Mouse (Mus musculus) urinary bladder, adult 18-20 months (tissue): Measurements from ENCODE around the gene Sh3bgr.
A peak's percentile ranks its signal among the peaks of the same experiment; 100 is the strongest.

ENCODE experiments used
- DNase-seq, 2 experiments: peaks; one replicate each; pipeline ENCODE4 v3.0.0; 2022; ENCODE audit warnings: low spot score in 2 of 2, mixed read lengths in 2 of 2

Gene Sh3bgr

DNA sequence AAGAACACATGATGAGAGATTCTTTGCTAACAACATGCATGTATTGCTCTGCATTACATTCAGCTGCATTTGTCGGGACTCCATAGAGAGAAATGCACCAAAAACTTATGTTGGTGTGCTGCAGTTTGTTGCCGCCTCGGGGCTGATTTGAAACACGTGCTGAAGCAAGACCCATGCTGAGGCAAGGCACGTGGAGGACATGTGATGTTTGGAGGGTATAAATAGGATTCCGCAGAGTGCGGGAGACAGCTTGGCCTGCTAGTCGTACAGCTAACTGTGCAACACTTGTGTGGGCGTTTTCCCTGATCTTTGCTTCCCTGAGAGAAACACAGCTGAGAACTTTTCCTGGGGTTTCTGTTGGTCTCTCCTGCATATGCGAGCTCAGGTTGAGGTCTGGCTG lies 9.5 kb downstream of the Sh3bgr start:
- DNase-seq: no peak

- DNase-seq: no peak
These were observed 10.6 kb downstream of the Sh3bgr start for GRCm38 (mm10) chr16:96210856-96211255.

- DNase-seq: no peak
These were observed 12.8 kb downstream of the Sh3bgr start for GRCm38 (mm10) chr16:96213027-96213426.

- DNase-seq: no peak
These were observed 21.2 kb downstream of the Sh3bgr start for GRCm38 (mm10) chr16:96221491-96221890.

GRCm38 (mm10) chr16:96221959-96222358 lies 21.7 kb downstream of the Sh3bgr start:
- no peak for DNase-seq

- DNase-seq: no peak
These were observed 22.2 kb downstream of the Sh3bgr start for GRCm38 (mm10) chr16:96222452-96222851.

DNA sequence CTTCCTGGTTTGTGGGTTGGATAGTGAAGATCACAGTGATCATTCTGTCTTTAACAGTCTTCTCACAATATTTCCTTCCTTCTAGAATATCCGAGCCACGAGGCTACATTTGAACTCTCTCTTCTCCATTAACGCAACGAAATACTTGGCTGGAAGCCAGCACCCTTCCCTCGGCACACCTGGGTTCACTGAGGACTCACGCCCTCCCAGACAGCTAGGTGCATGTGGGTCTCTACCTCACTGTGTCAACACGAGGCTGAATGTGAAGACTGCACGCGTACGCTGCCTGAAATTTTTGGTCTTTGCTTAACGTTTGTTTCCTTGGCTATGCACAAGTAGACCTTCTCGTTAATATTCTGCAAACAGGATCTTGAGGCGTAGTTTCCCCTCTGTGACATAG lies 28.2 kb downstream of the Sh3bgr start:
- DNase-seq: no peak

DNA sequence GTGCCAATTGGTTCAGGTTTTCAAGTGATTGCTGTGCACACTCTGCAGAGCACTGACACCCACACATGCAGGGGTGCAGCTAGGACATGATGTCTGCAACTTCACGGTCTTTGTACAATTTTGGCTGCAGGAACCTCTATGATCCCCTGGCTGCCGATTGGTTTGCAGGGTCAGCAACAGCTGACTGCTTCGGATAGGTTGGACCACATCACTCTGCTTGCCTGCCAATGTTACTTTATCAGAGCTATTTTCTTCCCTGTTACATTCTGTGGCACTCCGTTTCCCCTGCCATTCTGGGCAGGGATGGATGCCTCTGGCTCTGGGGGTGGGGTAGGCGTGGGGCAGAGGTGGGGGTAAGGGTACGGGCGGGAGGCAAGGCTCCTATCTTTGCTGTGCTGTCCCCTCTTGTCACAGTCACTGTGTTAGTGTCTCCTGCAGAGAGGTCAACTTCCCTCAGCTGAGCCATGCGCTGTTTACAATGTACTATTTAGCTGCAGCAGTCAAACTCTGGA lies 28.9 kb downstream of the Sh3bgr start:
- no peak for DNase-seq

GRCm38 (mm10) chr16:96230411-96230810 lies 30.2 kb downstream of the Sh3bgr start:
- DNase-seq: peak; percentile 28 to 57

DNA sequence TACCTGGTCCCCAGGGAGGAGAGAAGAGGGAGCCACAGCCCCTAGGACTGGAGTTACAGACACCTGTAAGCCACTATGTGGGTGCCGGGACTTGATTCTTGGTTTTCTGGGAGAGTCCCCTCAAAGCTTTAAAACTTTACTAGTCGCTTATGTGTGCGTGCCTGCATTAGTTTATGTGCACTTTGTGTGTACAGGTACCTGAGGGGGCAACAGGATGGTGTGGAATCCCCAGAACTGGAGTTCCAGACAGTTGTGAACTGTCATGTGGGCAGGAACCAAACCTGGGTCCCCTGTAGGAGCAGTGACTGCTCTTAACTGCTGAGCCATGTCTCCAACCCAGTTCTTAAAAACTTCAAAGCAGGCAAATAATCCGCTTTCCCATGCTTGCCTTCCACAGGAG lies 31.0 kb downstream of the Sh3bgr start:
- no peak for DNase-seq

GRCm38 (mm10) chr16:96231974-96232373 lies 31.7 kb downstream of the Sh3bgr start:
- no peak for DNase-seq

DNA sequence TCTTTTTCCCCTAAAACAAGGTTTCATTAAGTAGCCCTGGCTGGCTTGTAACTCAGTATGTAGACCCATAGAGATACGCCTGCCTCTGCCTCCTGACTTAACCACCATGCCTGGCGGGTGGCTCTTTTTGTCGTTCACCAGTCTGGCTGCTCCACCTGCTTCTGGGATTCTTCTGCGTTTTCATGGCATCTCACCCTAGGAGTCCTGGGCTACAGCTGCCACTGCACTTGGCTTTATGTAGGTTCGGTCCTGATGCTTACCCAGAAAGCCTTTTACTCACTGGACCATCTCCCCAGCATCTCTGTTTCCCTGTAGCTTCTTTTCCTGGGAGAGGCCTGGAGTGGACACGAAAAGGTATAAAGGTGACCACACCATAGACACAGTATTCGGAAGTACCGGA lies 33.7 kb downstream of the Sh3bgr start:
- DNase-seq: no peak

DNA sequence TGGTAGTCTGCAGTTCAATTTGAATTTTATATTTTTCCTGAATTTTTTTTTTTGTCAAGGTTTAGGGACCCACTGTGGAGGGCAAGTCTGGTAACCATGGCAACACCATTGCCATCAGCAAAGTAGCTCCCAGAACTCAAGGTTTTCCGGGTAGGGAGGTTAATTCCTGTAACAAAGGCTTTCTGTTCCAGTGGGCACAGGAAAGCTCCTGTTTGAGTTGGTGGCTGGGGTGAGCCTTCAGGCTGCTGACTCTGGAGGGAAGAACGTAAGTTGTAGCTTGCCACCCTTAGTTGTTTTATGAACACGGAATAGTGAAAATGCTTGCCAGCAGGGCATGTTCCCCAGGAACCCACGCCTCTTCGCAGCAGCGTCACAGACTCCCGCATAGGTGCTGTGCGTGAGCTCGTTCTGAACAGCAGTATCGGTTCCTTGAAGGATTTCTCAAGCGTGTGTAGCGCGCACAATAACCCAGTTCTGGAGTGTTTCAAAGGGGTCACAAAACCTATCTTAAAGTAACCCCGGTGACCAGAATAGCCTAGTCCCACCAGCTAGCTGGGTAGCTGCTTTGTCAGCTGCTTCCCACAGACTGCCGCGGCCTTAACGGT lies 35.2 kb downstream of the Sh3bgr start, which contains the start of gene B3galt5:
TSS of gene B3galt5 (plus strand) at position 436 of the 605 bp plus-strand sequence.
- DNase-seq: no peak

DNA sequence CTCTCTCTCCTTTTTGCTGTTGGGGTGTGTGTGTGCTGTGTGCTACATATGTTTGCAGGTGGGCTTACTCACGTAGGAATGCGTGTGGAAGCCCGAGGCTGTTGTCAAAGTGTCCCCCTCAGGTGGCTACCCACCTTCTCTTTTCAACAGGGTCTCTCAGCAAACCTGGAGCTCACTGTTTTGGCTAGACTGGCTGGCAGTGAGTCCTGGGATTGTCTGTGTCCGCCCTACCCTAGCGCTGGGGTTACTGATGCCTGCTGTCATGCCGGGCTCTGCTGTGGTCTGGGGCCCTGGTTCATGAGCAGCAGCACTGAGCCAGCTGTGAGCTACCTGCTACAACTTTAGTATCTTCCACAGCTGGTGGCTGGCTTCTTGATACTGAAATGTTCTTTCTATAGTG lies 44.2 kb downstream of the Sh3bgr start:
- no peak for DNase-seq

DNA sequence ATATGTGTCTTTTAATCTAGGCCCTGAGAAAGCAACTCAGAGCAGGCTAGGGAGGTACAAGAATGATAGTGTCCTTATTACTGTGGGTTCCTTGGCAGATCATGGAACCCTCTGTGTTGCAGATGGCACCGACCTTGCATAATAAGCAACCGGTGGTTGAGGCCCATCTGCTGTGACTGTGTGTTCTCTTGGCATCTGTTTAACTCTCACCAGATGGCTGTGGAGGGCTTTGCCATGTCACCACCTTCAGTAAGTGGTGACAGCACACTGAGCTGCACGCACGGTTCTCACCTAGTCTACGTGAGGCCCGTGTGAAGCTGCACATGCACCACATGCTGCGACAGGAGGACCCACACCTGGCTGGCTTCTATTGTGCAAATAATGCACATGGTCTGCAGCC lies 49.4 kb downstream of the Sh3bgr start:
- no peak for DNase-seq

DNA sequence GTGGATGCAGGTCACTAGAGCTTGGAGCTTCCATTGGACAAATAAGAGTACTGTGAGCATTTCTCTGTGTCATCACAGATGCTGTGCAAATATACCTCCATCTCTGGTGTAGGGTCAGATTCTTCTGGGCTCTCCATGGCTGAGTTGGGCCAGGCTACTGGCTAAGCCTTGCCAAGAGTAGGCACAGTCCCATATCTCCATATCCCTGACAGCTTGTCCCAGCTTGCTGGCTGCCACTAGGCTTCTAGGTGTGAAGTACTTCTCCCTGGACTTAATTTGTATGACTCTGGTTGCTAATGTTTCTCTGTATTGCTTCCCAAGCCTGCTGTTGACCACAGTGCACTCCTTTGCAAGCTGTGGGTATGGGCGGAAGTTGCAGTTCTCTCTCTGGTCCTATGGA lies 51.9 kb downstream of the Sh3bgr start:
- no peak for DNase-seq

- no peak for DNase-seq
These were observed 58.2 kb downstream of the Sh3bgr start for GRCm38 (mm10) chr16:96258429-96258828.

- no peak for DNase-seq
These were observed 71.5 kb downstream of the Sh3bgr start for GRCm38 (mm10) chr16:96271736-96272135.

DNA sequence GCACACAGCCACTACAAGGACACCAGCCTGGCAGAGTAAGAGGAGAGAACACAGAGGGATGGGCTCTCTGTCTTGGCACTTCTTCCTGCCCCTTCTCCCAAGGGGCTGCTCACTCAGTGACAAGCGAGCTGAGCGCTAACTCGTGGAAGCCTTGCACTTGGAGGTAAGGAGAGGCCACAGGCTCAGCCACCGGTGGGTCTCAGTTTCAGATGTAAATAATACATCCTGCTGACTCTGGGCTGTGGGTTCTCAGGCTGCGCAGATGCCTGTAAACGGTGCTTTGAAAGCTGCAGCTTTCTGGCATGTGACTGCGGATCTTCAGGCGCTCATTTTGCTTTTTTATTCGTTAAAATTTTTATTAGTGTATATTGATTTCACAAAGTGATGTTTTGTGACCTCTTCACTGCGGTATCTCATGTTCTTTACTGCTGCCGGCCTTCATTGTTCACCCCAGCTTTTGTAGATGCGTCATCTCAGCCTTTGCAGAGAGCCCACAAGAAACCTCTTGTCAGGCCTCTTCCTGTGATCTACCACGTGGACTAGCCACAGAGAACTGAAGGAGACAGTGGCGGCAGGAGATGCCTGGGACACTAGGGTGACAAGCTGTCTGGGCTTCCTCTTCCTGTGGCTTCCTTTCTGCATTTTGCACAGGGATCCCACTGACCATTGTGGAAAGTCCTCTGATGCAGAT lies 72.8 kb downstream of the Sh3bgr start:
- no peak for DNase-seq

GRCm38 (mm10) chr16:96276596-96276995 lies 76.3 kb downstream of the Sh3bgr start:
- no peak for DNase-seq
